Mouse (Mus musculus): ENCODE data around the gene Efcab6.

- TF ChIP-seq POLR2A (IDR thresholded peaks at IDR 0.05; ENCODE audit: insufficient read depth, low read length) (no peak), CTCF (IDR thresholded peaks at IDR 0.05; ENCODE audit: low read depth, low read length) (no peak), EP300 (IDR thresholded peaks at IDR 0.05; ENCODE audit: insufficient read depth, low read depth, low read length) (no peak)
These were observed 158.7 kb downstream of the Efcab6 start for GRCm38 (mm10) chr15:83906472-83906871.

Data from ES-Bruce4 (cell line).